Mouse (Mus musculus): ENCODE measurements around the gene Sez6l.
"Not testable (repeated sequence)": the region's sequence is repeated elsewhere in the genome, so short reads cannot be mapped to it uniquely, and the experiment has no call there.

Sez6l gene

GRCm38 (mm10) chr5:112427283-112427682 is 149.7 kb downstream of the Sez6l start:
- DNase-seq: peak; percentile 47 to 51

- no peak for DNase-seq
Observed at GRCm38 (mm10) chr5:112426635-112427034, 150.3 kb downstream of the Sez6l start.

- no peak for DNase-seq
Observed at GRCm38 (mm10) chr5:112419535-112419934, 157.4 kb downstream of the Sez6l start.

GRCm38 (mm10) chr5:112418023-112418422 is 159.0 kb downstream of the Sez6l start:
- DNase-seq: no peak

GRCm38 (mm10) chr5:112416673-112417072 is 160.3 kb downstream of the Sez6l start:
- no peak for DNase-seq

GRCm38 (mm10) chr5:112412781-112413180 is 164.2 kb downstream of the Sez6l start:
- not testable (repeated sequence) for DNase-seq

GRCm38 (mm10) chr5:112411514-112412335 is 165.3 kb downstream of the Sez6l start:
- no peak for DNase-seq

GRCm38 (mm10) chr5:112411072-112411471 is 165.9 kb downstream of the Sez6l start:
- DNase-seq: no peak

- DNase-seq: no peak
Observed at GRCm38 (mm10) chr5:112409274-112409673, 167.7 kb downstream of the Sez6l start.

- DNase-seq: no peak
Observed at GRCm38 (mm10) chr5:112406017-112406416, 171.0 kb downstream of the Sez6l start.

- no peak for DNase-seq
Observed at GRCm38 (mm10) chr5:112402437-112402836, 174.5 kb downstream of the Sez6l start.

GRCm38 (mm10) chr5:112399284-112399683 is 177.7 kb downstream of the Sez6l start:
- no peak for DNase-seq

GRCm38 (mm10) chr5:112396066-112396465 is 180.9 kb downstream of the Sez6l start:
- DNase-seq: no peak

- no peak for DNase-seq
Observed at GRCm38 (mm10) chr5:112394779-112395443, 182.1 kb downstream of the Sez6l start, which contains the start of gene Asphd2. Gene Asphd2 (minus strand): TSS chr5:112394866.

GRCm38 (mm10) chr5:112394415-112394763 is 182.6 kb downstream of the Sez6l start:
- DNase-seq: no peak

- no peak for DNase-seq
Observed at GRCm38 (mm10) chr5:112393741-112394414, 183.1 kb downstream of the Sez6l start.

GRCm38 (mm10) chr5:112391676-112392323 is 185.2 kb downstream of the Sez6l start:
- no peak for DNase-seq

GRCm38 (mm10) chr5:112391002-112391401 is 186.0 kb downstream of the Sez6l start:
- no peak for DNase-seq

- DNase-seq: no peak
Observed at GRCm38 (mm10) chr5:112389352-112389751, 187.6 kb downstream of the Sez6l start.

GRCm38 (mm10) chr5:112385973-112386372 is 191.0 kb downstream of the Sez6l start:
- no peak for DNase-seq

- DNase-seq: no peak
Observed at GRCm38 (mm10) chr5:112384805-112385472, 192.0 kb downstream of the Sez6l start.

- DNase-seq: no peak
Observed at GRCm38 (mm10) chr5:112382641-112383330, 194.2 kb downstream of the Sez6l start.
